Mouse (Mus musculus): ENCODE measurements at regions not wholly inside any gene's neighbourhood (a gene's known extent, or its start where the extent isn't known, plus 50 kb on each side); places are given as distances from the start of the nearest gene placed in this dataset.

DNA sequence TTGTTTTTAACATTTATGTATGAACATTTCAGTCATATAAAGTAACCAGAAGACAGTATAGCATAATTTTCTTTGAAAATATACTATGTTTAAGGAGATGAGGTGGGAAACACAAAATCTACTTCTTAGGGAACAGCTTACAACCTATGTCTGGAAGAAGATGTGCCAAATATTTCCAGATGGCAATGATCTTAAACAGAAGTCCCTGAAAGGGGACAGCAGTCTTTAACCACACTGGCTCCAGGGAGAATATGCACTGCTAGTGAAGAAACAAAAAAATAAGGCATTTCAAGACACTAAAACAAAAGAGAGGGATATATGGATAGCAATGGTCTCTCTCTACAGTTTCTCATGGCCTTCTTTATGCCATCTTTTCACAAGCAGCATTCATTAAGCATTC, 1194.3 kb downstream of the Cdh11 start:
- no peak for TF ChIP-seq MEF2A (IDR thresholded peaks at IDR 0.05; ENCODE audit: extremely low read depth, insufficient replicate concordance, low read depth, low read length, poor library complexity, severe bottlenecking)
- TF ChIP-seq TBP (IDR thresholded peaks at IDR 0.05; ENCODE audit: low read depth, low read length), result no peak
- no peak for TF ChIP-seq UBTF (IDR thresholded peaks at IDR 0.05; ENCODE audit: borderline replicate concordance, insufficient read depth, low read depth, low read length)
- no peak for TF ChIP-seq E2F4 (IDR thresholded peaks at IDR 0.05; ENCODE audit: borderline replicate concordance, low read depth, low read length)
- TF ChIP-seq RAD21 (IDR thresholded peaks at IDR 0.05; ENCODE audit: low read depth, low read length), result no peak
- no peak for TF ChIP-seq POLR2A (IDR thresholded peaks at IDR 0.05; ENCODE audit: control insufficient read depth in 1 of 2, insufficient read depth in 1 of 2, low read depth in 1 of 2, low read length in 2 of 2, poor library complexity in 1 of 2)
- TF ChIP-seq TAL1 (IDR thresholded peaks at IDR 0.05; ENCODE audit: low read length), result no peak
- TF ChIP-seq POLR2AphosphoS2 (IDR thresholded peaks at IDR 0.05; ENCODE audit: low read length), result no peak
- TF ChIP-seq CTCF (IDR thresholded peaks at IDR 0.05 in 2 of 3, conservative IDR thresholded peaks at IDR 0.05 in 1 of 3; ENCODE audit: control insufficient read depth in 1 of 3, insufficient read depth in 1 of 3, low read depth in 2 of 3, low read length in 3 of 3, poor library complexity in 1 of 3, severe bottlenecking in 1 of 3), result no peak
